Mouse (Mus musculus) liver, embryonic 13.5 days (tissue): ENCODE data around the gene Pias4. TPM values are rescaled to one million over a fixed set of nuclear protein-coding genes. Genes with fewer than 3 reads are reported as not detected.

Experiments used
- ATAC-seq: fragments of 200-750 bp; cut with Nextera tagmentation; 2 replicates; pipeline ENCODE4 v1.8.0; 2017; ENCODE audit warnings: low read depth, mild to moderate bottlenecking, moderate number of reproducible peaks, moderate library complexity
- DNase-seq: peaks from one replicate; pipeline ENCODE4 v3.0.0; 2022
- H3K27ac ChIP-seq: fragments of 300-500 bp; sonication (generic); 2 replicates; pipeline ENCODE4 v1.5.1; 2015; ENCODE audit warnings: moderate library complexity, mild to moderate bottlenecking, inconsistent platforms
- H3K27me3 ChIP-seq: fragments of 300-500 bp; sonication (generic); 2 replicates; pipeline ENCODE4 v1.6.1; 2015; ENCODE audit warnings: mild to moderate bottlenecking, inconsistent platforms
- H3K36me3 ChIP-seq: fragments of 300-500 bp; sonication (generic); 2 replicates; pipeline ENCODE4 v1.6.1; 2015; ENCODE audit warnings: mild to moderate bottlenecking, inconsistent platforms
- H3K4me1 ChIP-seq: fragments of 300-500 bp; sonication (generic); replicated peaks from 2 replicates; pipeline ENCODE4 v1.6.1; 2015; ENCODE audit warnings: inconsistent platforms
- H3K4me2 ChIP-seq: fragments of 300-500 bp; sonication (generic); 2 replicates; pipeline ENCODE4 v1.6.1; 2015; ENCODE audit warnings: inconsistent platforms, mild to moderate bottlenecking, moderate library complexity
- H3K4me3 ChIP-seq: fragments of 300-500 bp; sonication (generic); replicated peaks from 2 replicates; pipeline ENCODE4 v1.5.1; 2015; ENCODE audit warnings: mild to moderate bottlenecking, inconsistent platforms
- H3K9ac ChIP-seq: fragments of 300-500 bp; sonication (generic); 2 replicates; pipeline ENCODE4 v1.6.1; 2015; ENCODE audit warnings: mild to moderate bottlenecking, inconsistent platforms
- H3K9me3 ChIP-seq: fragments of 300-500 bp; sonication (generic); replicated peaks from 2 replicates; pipeline ENCODE4 v1.6.1; 2016; ENCODE audit warnings: inconsistent platforms
- WGBS: fragments of 180-500 bp; shearing (Covaris S2); methylation state at CpG from one replicate; pipeline ENCODE4 v1.1.7; 2015; ENCODE audit not compliant: insufficient replicate concordance; 5-methylcytosine and 5-hydroxymethylcytosine counted together
- polyA plus RNA-seq: library from polyadenylated mRNA; unstranded; fragments of >200 nt; fragmentation: Nextera tagmentation; extraction: Ambion mirVana; gene quantifications from 2 replicates; pipeline ENCODE4 v1.2.1, GENCODE M21; 2015

Pias4 gene
- polyA plus RNA-seq, 1 experiment from 2014 or later, result 23.5 TPM

GRCm38 (mm10) chr10:81135831-81136705 is 31.7 kb downstream of the Pias4 start:
- Histone ChIP-seq H3K4me1 (peaks cover 61% of the 10 kb centered on the region), H3K36me3 (peaks cover 24% of the 10 kb centered on the region), H3K27me3 (no peaks in the 10 kb centered on the region), H3K27ac (peak overlapping the region; percentile 99), H3K4me2 (peak overlapping the region; percentile 95), H3K9me3 (no peaks in the 10 kb centered on the region), H3K4me3 (peak overlapping the region; percentile 92), H3K9ac (peak overlapping the region; percentile 97)
- ATAC-seq, result peak; percentile 75
- DNase-seq, result peak; percentile 83
- under 1% methylated on average over 71 of the region's 86 CpGs for WGBS

- Histone ChIP-seq H3K4me2 (peak within 1 kb of the TSS; percentile 95), H3K36me3 (peaks cover 14% of the 10 kb centered on the region), H3K9ac (peak within 1 kb of the TSS; percentile 97), H3K27ac (peak within 1 kb of the TSS; percentile 99), H3K4me1 (peaks cover 53% of the 10 kb centered on the region), H3K27me3 (no peaks in the 10 kb centered on the region), H3K4me3 (peak within 1 kb of the TSS; percentile 92), H3K9me3 (no peaks in the 10 kb centered on the region)
- ATAC-seq, result no peak
- peak; percentile 73 for DNase-seq
- WGBS, result under 1% methylated on average over 40 of the region's 41 CpGs
These were observed 32.6 kb downstream of the Pias4 start, which contains the start of gene Zbtb7a for GRCm38 (mm10) chr10:81134966-81135681. TSS of gene Zbtb7a (plus strand) at chr10:81135220.

- Histone ChIP-seq H3K4me2 (peak overlapping the region; percentile 95), H3K9ac (peak overlapping the region; percentile 97), H3K36me3 (peaks cover 5% of the 10 kb centered on the region; the same call in 1 of the 2 replicates), H3K9me3 (no peaks in the 10 kb centered on the region), H3K27ac (peak overlapping the region; percentile 99), H3K4me1 (peaks cover 53% of the 10 kb centered on the region), H3K4me3 (peak overlapping the region; percentile 92), H3K27me3 (no peaks in the 10 kb centered on the region)
- DNase-seq (peak; percentile 78), ATAC-seq (peak; percentile 14)
- 1% methylated on average over 16 of the region's 16 CpGs for WGBS
These were observed 33.5 kb downstream of the Pias4 start for GRCm38 (mm10) chr10:81134181-81134587.

DNA sequence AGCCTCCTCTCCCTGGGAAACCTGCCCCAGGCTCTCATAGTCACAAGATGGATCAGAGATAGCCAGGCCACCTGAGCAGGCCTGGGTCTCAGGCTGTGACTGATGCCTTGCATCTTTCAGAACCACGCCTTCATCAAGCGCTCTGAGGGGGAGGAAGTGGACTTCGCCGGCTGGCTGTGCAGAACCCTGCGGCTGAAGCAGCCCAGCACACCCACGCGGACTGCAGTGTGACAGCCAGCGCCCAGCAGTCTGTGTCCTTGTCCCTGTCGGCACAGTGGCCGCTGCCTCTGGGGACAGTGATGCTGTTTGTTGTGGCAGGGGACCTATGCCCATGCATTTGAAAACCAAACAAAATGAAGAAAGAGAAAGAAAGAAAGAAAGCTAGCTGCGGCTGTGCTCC is 44.2 kb downstream of the Pias4 start:
- H3K9me3 ChIP-seq, result no peaks in the 10 kb centered on the region
- no peaks in the 10 kb centered on the region for H3K27me3 ChIP-seq
- H3K27ac ChIP-seq, result peak overlapping the region; percentile 19; the same call in 1 of the 2 replicates
- DNase-seq (no peak), ATAC-seq (no peak)
- peaks cover 43% of the 10 kb centered on the region for H3K4me1 ChIP-seq
- no peak overlapping the region for H3K4me3 ChIP-seq
- no peak overlapping the region for H3K9ac ChIP-seq
- H3K36me3 ChIP-seq, result peaks cover 63% of the 10 kb centered on the region
- H3K4me2 ChIP-seq, result no peak overlapping the region
- WGBS, result 72% methylated on average over 11 of the region's 11 CpGs

GRCm38 (mm10) chr10:81122889-81123288 is 44.8 kb downstream of the Pias4 start:
- DNase-seq, result no peak
- Histone ChIP-seq H3K36me3 (peaks cover 69% of the 10 kb centered on the region), H3K9me3 (no peaks in the 10 kb centered on the region), H3K27ac (peak overlapping the region; percentile 58; the same call in 1 of the 2 replicates), H3K4me2 (no peak overlapping the region), H3K27me3 (no peaks in the 10 kb centered on the region), H3K4me3 (no peak overlapping the region), H3K9ac (0 out of 2 replicates have a peak overlapping the region, but pooled peaks have one; percentile 27), H3K4me1 (peaks cover 37% of the 10 kb centered on the region)
- peak; percentile 65 for ATAC-seq
- WGBS, result 35% methylated on average over 2 of the region's 2 CpGs

DNA sequence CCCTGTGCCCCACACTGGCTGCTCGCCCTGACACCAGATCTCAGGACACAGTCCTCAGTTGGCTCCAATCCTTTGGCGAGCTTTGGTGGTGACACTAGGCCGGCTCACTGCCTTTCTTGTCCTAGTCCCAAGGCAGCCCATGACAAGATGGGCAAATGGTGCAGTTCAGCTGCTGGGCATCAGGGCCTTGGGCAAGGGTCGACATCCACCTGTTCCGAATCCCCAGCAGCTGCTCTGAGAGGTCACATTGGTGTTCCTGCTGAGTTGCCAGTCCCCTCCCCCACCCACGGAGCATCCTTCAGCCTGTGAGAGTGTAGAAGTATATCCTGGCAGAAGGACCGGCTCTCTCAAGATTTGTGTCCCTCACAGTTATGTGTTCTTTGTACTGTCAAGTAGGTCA is 47.1 kb downstream of the Pias4 start:
- Histone ChIP-seq H3K27ac (no peak overlapping the region), H3K9ac (0 out of 2 replicates have a peak overlapping the region, but pooled peaks have one; percentile 6), H3K4me2 (no peak overlapping the region), H3K36me3 (peaks cover 90% of the 10 kb centered on the region), H3K4me1 (peaks cover 28% of the 10 kb centered on the region), H3K9me3 (no peaks in the 10 kb centered on the region), H3K4me3 (no peak overlapping the region), H3K27me3 (no peaks in the 10 kb centered on the region)
- DNase-seq (no peak), ATAC-seq (no peak)
- 85% methylated on average over 7 of the region's 7 CpGs for WGBS

DNA sequence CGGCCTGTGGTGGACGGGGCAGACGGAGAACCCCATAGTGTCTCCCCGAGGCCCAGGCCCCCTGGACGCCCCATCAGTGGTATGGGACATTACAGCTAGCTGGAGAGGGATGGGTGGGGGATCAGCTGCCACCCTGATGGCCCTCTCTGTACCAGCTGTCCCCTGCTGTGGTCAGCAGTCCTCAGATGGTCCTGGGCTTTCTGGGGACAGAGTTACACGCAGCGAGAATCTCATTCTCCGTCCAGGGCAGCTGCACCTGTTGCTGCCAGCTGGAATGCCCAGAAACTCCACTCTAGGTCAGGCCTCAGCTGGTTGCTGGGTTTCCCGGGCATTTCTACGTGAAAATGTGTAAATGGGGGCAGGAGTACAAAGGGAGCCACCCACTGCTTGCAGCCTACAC is 48.1 kb downstream of the Pias4 start:
- 94% methylated on average over 10 of the region's 10 CpGs for WGBS
- DNase-seq, result no peak
- H3K27me3 ChIP-seq, result no peaks in the 10 kb centered on the region
- ATAC-seq, result no peak
- no peak overlapping the region for H3K27ac ChIP-seq
- peaks cover 98% of the 10 kb centered on the region for H3K36me3 ChIP-seq
- no peak overlapping the region for H3K4me2 ChIP-seq
- H3K9ac ChIP-seq, result no peak overlapping the region
- no peak overlapping the region for H3K4me3 ChIP-seq
- peaks cover 24% of the 10 kb centered on the region for H3K4me1 ChIP-seq
- no peaks in the 10 kb centered on the region for H3K9me3 ChIP-seq

- Histone ChIP-seq H3K9me3 (no peaks in the 10 kb centered on the region), H3K4me1 (peaks cover 30% of the 10 kb centered on the region), H3K36me3 (peaks cover 96% of the 10 kb centered on the region), H3K4me2 (no peak overlapping the region), H3K27me3 (no peaks in the 10 kb centered on the region), H3K9ac (no peak overlapping the region), H3K27ac (no peak overlapping the region), H3K4me3 (no peak overlapping the region)
- 84% methylated on average over 6 of the region's 6 CpGs for WGBS
- DNase-seq, result no peak
- ATAC-seq, result no peak
These were observed 54.8 kb downstream of the Pias4 start for GRCm38 (mm10) chr10:81112946-81113345.

- H3K4me1 ChIP-seq, result peaks cover 71% of the 10 kb centered on the region
- H3K27ac ChIP-seq, result peak overlapping the region; percentile 100
- under 1% methylated on average over 34 of the region's 35 CpGs for WGBS
- ATAC-seq (peak; percentile 81), DNase-seq (peak; percentile 90)
- no peaks in the 10 kb centered on the region for H3K27me3 ChIP-seq
- peak overlapping the region; percentile 93 for H3K4me2 ChIP-seq
- peak overlapping the region; percentile 93 for H3K4me3 ChIP-seq
- H3K9me3 ChIP-seq, result no peaks in the 10 kb centered on the region
- peak overlapping the region; percentile 96 for H3K9ac ChIP-seq
- H3K36me3 ChIP-seq, result peaks cover 39% of the 10 kb centered on the region
These were observed 61.5 kb downstream of the Pias4 start for GRCm38 (mm10) chr10:81106113-81106721.

DNA sequence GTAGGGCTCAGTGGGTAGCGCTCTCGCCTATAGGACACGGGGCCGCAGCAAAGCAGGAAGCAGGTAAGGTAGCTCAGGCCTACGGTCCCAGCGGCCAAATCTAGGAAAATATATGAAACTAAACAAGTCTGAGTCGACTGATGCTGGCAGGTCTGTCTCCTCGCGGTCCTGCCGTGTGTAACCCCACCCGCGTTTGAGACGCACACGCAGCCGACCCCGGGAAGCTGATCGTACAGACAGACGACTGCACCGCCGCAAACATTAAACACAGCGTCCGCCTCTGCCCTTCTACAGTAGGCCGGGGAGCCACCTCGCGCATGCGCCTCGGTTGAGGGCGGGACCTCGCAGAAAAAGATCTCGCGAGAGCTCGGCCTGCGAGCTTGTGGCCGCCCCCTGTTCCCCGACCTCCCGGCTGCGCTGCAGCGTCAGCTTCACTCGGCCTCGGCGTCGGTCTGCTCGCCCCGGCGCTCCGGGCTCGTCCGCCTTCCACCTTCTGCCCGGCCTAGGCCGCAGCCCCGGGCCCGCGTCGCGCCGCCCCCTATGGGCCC is 62.1 kb downstream of the Pias4 start, which contains the start of gene Map2k2:
TSS of gene Map2k2 (plus strand) at position 351 of the 548 bp plus-strand sequence.
- Histone ChIP-seq H3K9ac (peak within 1 kb of the TSS; percentile 96), H3K4me1 (peaks cover 73% of the 10 kb centered on the region), H3K4me2 (peak within 1 kb of the TSS; percentile 93), H3K27ac (peak within 1 kb of the TSS; percentile 100), H3K9me3 (no peaks in the 10 kb centered on the region), H3K4me3 (peak within 1 kb of the TSS; percentile 93), H3K27me3 (no peaks in the 10 kb centered on the region), H3K36me3 (peaks cover 33% of the 10 kb centered on the region)
- DNase-seq, result peak; percentile 97
- ATAC-seq, result peak; percentile 89
- WGBS, result under 1% methylated on average over 56 of the region's 56 CpGs
